Mouse (Mus musculus): ENCODE results near the gene Grm5. TPM values are rescaled to one million over a fixed set of nuclear protein-coding genes. Genes with fewer than 3 reads are reported as not detected.

Gene Grm5
- polyA plus RNA-seq (2015; fragmentation: Nextera tagmentation; extraction: Ambion mirVana) = 0.04 and 0.08 TPM in 2 replicates

GRCm38 (mm10) chr7:87583868-87584267 lies at the start of gene Grm5:
TSS of gene Grm5 (plus strand) at chr7:87584168.
- ATAC-seq (ENCODE audit: borderline replicate concordance, extremely low read depth, low FRiP score, low TSS enrichment) = peak; percentile 42; the same call in 1 of the 2 replicates

DNA sequence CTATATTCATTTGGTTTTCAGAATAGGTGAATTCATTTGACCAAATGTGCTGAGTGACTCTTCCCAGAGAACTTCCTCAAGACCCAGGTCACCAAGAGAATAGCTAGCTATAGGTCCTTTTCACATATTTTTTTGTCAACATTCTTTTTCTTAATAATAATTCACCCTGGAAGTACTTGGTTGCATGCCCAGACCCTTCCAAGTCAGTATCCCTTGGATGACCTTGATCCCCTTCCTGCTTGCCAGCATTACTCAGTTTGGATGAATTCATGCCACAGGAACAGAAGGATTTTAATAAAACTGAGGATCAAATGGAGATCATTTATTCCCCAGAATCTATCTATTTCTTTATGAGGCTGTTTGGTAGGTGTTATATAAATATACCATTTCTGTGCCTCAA lies 44.9 kb upstream of the Grm5 start:
- Histone ChIP-seq H3K36me3 (no peaks in the 10 kb centered on the region), H3K4me2 (no peak overlapping the region), H3K27me3 (no peaks in the 10 kb centered on the region), H3K9me3 (no peaks in the 10 kb centered on the region), H3K9ac (no peak overlapping the region), H3K4me3 (no peak overlapping the region), H3K4me1 (no peaks in the 10 kb centered on the region), H3K27ac (no peak overlapping the region)
- no peak for ATAC-seq (ENCODE audit: borderline replicate concordance, extremely low read depth, low FRiP score, low TSS enrichment)

More at GRCm38 (mm10) chr7:87583868-87584267, at the start of gene Grm5:
- Histone ChIP-seq H3K9ac (no peak within 1 kb of the TSS), H3K36me3 (no peaks in the 10 kb centered on the region), H3K4me1 (0 out of 2 replicates have a peak, but pooled peaks cover 6% of the 10 kb centered on the region), H3K27ac (no peak within 1 kb of the TSS), H3K27me3 (peaks cover 20% of the 10 kb centered on the region), H3K4me2 (peak within 1 kb of the TSS; percentile 40), H3K4me3 (peak within 1 kb of the TSS; percentile 16; the same call in 1 of the 2 replicates), H3K9me3 (no peaks in the 10 kb centered on the region)
- 16% methylated on average over 2 of the region's 2 CpGs for WGBS

GRCm38 (mm10) chr7:87565300-87565699 lies 18.7 kb upstream of the Grm5 start:
- no peak for ATAC-seq (ENCODE audit: borderline replicate concordance, extremely low read depth, low FRiP score, low TSS enrichment)
- H3K27ac ChIP-seq = no peak overlapping the region
- no peaks in the 10 kb centered on the region for H3K27me3 ChIP-seq
- WGBS = 24% methylated on average over 1 of the region's 1 CpGs
- H3K36me3 ChIP-seq = no peaks in the 10 kb centered on the region
- H3K4me2 ChIP-seq = no peak overlapping the region
- H3K9me3 ChIP-seq = no peaks in the 10 kb centered on the region
- no peak overlapping the region for H3K9ac ChIP-seq
- H3K4me3 ChIP-seq = no peak overlapping the region
- no peaks in the 10 kb centered on the region for H3K4me1 ChIP-seq

DNA sequence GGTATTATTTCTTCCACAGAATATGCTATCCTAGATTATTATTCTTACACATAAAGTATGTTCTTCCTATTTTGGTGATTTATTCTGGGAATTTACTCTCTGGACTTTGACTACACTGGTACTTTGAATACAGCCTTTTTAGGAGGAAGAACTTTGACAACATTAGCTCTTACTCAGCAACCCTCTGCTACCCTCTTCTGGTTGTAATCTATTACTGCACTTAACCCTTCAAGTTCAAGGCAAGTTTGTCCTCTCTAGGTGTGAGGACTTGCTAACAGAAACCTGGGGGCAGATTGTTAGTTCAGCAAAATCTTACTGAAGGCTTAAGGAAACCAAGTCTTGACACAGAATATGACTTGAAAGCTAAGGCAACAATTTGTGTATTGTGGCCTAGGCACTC lies 17.5 kb upstream of the Grm5 start:
- H3K4me1 ChIP-seq = no peaks in the 10 kb centered on the region
- no peaks in the 10 kb centered on the region for H3K27me3 ChIP-seq
- H3K27ac ChIP-seq = no peak overlapping the region
- H3K9ac ChIP-seq = no peak overlapping the region
- H3K9me3 ChIP-seq = no peaks in the 10 kb centered on the region
- no peak overlapping the region for H3K4me2 ChIP-seq
- no peak for ATAC-seq (ENCODE audit: borderline replicate concordance, extremely low read depth, low FRiP score, low TSS enrichment)
- no peaks in the 10 kb centered on the region for H3K36me3 ChIP-seq
- no peak overlapping the region for H3K4me3 ChIP-seq

- WGBS = 1% methylated on average over 28 of the region's 28 CpGs
- peak; percentile 19; the same call in 1 of the 2 replicates for ATAC-seq (ENCODE audit: borderline replicate concordance, extremely low read depth, low FRiP score, low TSS enrichment)
- Histone ChIP-seq H3K9ac (no peak overlapping the region), H3K9me3 (no peaks in the 10 kb centered on the region), H3K4me3 (peak overlapping the region; percentile 16; the same call in 1 of the 2 replicates), H3K4me1 (0 out of 2 replicates have a peak, but pooled peaks cover 6% of the 10 kb centered on the region), H3K4me2 (peak overlapping the region; percentile 40), H3K27me3 (peaks cover 20% of the 10 kb centered on the region), H3K27ac (no peak overlapping the region), H3K36me3 (no peaks in the 10 kb centered on the region)
These were observed 323 bp downstream of the Grm5 start for GRCm38 (mm10) chr7:87584281-87584701.

DNA sequence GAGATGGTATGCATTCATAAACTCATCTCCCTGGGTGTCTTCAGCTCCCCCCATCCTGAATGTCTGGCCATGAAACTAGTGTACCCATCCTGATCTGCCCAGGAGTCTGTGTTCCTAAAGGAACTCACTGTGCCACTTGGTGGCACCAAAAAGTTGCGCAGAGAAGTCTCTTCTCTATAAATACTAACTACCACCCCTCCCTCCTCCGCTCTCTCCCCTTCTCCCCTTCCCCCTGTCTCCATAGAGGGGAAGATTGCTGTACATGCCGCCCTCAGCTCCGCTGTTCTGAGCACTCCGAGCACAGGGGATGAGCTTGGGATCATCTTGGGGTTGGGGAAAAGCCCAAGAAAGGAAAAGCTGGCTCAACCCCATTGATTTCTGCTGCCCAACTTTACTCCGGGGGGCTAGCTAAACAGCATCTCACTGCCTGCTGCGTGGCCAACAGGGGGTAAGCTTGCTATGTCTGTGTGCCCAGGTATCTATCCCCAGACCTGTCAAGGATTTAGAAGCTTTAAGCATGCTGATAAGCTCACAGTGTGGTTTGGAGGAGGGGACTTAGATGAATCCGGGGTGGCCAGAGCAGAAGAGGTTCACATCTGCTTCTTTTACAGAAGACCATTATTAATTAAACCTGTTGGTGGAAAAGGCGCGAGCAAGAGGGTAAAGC lies 2.4 kb downstream of the Grm5 start:
- Histone ChIP-seq H3K27me3 (peaks cover 20% of the 10 kb centered on the region), H3K36me3 (no peaks in the 10 kb centered on the region), H3K27ac (no peak overlapping the region), H3K9ac (no peak overlapping the region), H3K4me1 (0 out of 2 replicates have a peak, but pooled peaks cover 6% of the 10 kb centered on the region), H3K4me2 (no peak overlapping the region), H3K9me3 (no peaks in the 10 kb centered on the region), H3K4me3 (no peak overlapping the region)
- 14% methylated on average over 10 of the region's 10 CpGs for WGBS
- ATAC-seq (ENCODE audit: borderline replicate concordance, extremely low read depth, low FRiP score, low TSS enrichment) = no peak

DNA sequence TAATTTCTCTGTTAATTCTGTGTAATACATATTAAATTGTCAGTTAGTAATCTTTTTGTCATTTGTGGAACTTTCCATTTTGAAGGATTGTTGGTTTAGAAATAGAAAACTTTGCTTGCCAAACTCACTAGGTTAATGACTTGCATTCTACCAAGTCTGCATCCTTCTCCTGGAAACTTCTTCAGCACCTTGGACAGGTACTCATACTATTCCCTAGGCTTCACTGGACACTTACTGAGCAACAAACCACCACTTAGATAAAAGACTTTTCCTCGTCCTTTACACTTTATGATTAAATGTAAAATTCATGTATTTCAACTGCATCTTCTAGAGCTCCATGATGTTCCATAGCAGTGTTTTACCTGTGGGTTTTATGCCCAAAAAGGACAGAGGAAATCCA lies 4.0 kb downstream of the Grm5 start:
- Histone ChIP-seq H3K4me1 (0 out of 2 replicates have a peak, but pooled peaks cover 6% of the 10 kb centered on the region), H3K9ac (no peak overlapping the region), H3K4me3 (no peak overlapping the region), H3K9me3 (no peaks in the 10 kb centered on the region), H3K4me2 (no peak overlapping the region), H3K27me3 (peaks cover 20% of the 10 kb centered on the region), H3K36me3 (no peaks in the 10 kb centered on the region), H3K27ac (no peak overlapping the region)
- WGBS = 13% methylated on average over 1 of the region's 1 CpGs
- ATAC-seq (ENCODE audit: borderline replicate concordance, extremely low read depth, low FRiP score, low TSS enrichment) = no peak

DNA sequence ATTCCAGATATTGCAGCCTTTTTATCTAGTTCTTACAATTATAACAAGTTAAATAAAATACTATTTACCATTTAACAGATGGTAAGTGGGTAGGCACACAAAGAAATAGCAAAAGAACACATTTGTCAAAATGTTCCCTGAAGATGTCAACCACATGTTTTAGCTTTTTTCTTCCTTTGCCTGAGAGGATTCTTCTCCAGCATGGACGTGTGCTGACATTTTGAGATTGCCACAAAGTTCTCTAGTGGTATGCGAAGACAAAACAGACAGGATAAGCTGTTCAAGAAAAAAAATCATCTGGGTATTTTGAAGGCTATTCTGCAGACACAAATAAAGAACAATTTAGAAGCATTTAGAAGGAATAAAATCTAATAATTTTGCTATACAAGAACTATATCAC lies 42.3 kb downstream of the Grm5 start:
- Histone ChIP-seq H3K27me3 (no peaks in the 10 kb centered on the region), H3K9ac (no peak overlapping the region), H3K4me2 (no peak overlapping the region), H3K4me3 (no peak overlapping the region), H3K36me3 (no peaks in the 10 kb centered on the region), H3K9me3 (no peaks in the 10 kb centered on the region), H3K27ac (no peak overlapping the region), H3K4me1 (no peaks in the 10 kb centered on the region)
- ATAC-seq (ENCODE audit: borderline replicate concordance, extremely low read depth, low FRiP score, low TSS enrichment) = no peak
- 53% methylated on average over 2 of the region's 2 CpGs for WGBS

- WGBS = 37% methylated on average over 1 of the region's 1 CpGs
- Histone ChIP-seq H3K4me1 (no peaks in the 10 kb centered on the region), H3K27ac (no peak overlapping the region), H3K9me3 (no peaks in the 10 kb centered on the region), H3K4me2 (no peak overlapping the region), H3K36me3 (no peaks in the 10 kb centered on the region), H3K9ac (no peak overlapping the region), H3K4me3 (no peak overlapping the region), H3K27me3 (no peaks in the 10 kb centered on the region)
- no peak for ATAC-seq (ENCODE audit: borderline replicate concordance, extremely low read depth, low FRiP score, low TSS enrichment)
These were observed 51.6 kb downstream of the Grm5 start for GRCm38 (mm10) chr7:87635530-87635929.

DNA sequence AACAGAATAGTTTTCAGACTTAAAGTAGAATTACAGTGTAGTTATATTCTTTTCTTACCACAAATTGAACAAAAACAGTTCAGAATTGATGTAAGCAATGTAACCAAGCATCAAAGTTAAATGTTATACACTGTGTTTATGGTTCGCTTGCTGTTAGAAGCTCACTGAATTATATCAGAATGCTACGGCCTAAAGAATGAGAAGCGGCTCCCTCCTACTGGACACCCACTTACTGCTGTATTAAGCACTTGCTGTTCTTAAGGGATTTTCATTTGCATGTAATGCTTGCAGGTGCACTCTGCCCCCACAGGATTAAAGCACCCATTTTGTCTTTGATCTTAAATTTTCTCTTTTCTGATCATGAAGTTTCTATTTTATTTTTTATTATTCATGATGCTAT lies 66.6 kb downstream of the Grm5 start:
- no peaks in the 10 kb centered on the region for H3K4me1 ChIP-seq
- no peak overlapping the region for H3K27ac ChIP-seq
- no peak overlapping the region for H3K9ac ChIP-seq
- WGBS = 78% methylated on average over 3 of the region's 3 CpGs
- no peaks in the 10 kb centered on the region for H3K27me3 ChIP-seq
- H3K36me3 ChIP-seq = no peaks in the 10 kb centered on the region
- ATAC-seq (ENCODE audit: borderline replicate concordance, extremely low read depth, low FRiP score, low TSS enrichment) = no peak
- H3K9me3 ChIP-seq = no peaks in the 10 kb centered on the region
- H3K4me3 ChIP-seq = no peak overlapping the region
- H3K4me2 ChIP-seq = no peak overlapping the region

DNA sequence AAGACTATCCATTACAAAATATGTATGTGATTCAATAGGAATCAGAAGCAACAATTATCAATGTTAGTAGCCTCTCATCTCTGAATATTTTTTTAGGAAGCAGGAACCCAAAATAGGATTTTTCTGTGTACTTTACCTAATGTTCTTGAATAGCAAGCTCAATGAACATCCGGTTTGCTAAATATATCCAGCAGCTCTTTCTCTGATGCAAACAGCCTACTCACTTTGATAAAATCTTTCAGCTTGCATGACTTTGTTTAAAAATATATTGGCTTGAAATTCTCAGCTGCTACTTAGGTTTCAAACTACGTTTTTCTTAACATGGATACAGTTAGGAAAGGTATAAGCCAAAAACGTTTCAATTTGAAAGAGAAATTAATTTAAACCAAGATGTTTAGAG lies 77.8 kb downstream of the Grm5 start:
- no peak for ATAC-seq (ENCODE audit: borderline replicate concordance, extremely low read depth, low FRiP score, low TSS enrichment)
- no peaks in the 10 kb centered on the region for H3K27me3 ChIP-seq

GRCm38 (mm10) chr7:87664041-87664440 lies 80.1 kb downstream of the Grm5 start:
- H3K27ac ChIP-seq = no peak overlapping the region
- H3K27me3 ChIP-seq = no peaks in the 10 kb centered on the region
- no peak overlapping the region for H3K9ac ChIP-seq
- no peak for ATAC-seq (ENCODE audit: borderline replicate concordance, extremely low read depth, low FRiP score, low TSS enrichment)
- H3K36me3 ChIP-seq = no peaks in the 10 kb centered on the region
- H3K4me2 ChIP-seq = no peak overlapping the region
- H3K4me1 ChIP-seq = no peaks in the 10 kb centered on the region
- no peaks in the 10 kb centered on the region for H3K9me3 ChIP-seq
- WGBS = 61% methylated on average over 2 of the region's 2 CpGs
- H3K4me3 ChIP-seq = no peak overlapping the region

More for the DNA sequence above, 77.8 kb downstream of the Grm5 start:
- no peaks in the 10 kb centered on the region for H3K9me3 ChIP-seq
- H3K4me1 ChIP-seq = no peaks in the 10 kb centered on the region
- H3K9ac ChIP-seq = no peak overlapping the region
- H3K36me3 ChIP-seq = no peaks in the 10 kb centered on the region
- H3K27ac ChIP-seq = no peak overlapping the region
- H3K4me2 ChIP-seq = no peak overlapping the region
- no peak overlapping the region for H3K4me3 ChIP-seq
- WGBS = 38% methylated on average over 3 of the region's 3 CpGs
